Mouse (Mus musculus) hindbrain, postnatal 0 days (tissue): ENCODE data around the gene Lrtm1. TPM values are rescaled to one million over a fixed set of nuclear protein-coding genes. Genes with fewer than 3 reads are reported as not detected.

Experiments used
- ATAC-seq: fragments of 200-750 bp; cut with Nextera tagmentation; 2 replicates; pipeline ENCODE4 v1.8.0; 2017; ENCODE audit warnings: mild to moderate bottlenecking, moderate TSS enrichment, moderate library complexity
- DNase-seq: peaks from one replicate; pipeline ENCODE4 v3.0.0-alpha.2; 2015; ENCODE audit warnings: low spot score
- H3K27ac ChIP-seq: fragments of 300-500 bp; sonication (generic); 2 replicates; pipeline ENCODE4 v1.5.1; 2014; ENCODE audit warnings: mild to moderate bottlenecking
- H3K27me3 ChIP-seq: fragments of 300-500 bp; sonication (generic); 2 replicates; pipeline ENCODE4 v1.6.1; 2014; ENCODE audit warnings: low read length, mixed read lengths; ENCODE audit not compliant: insufficient read depth
- H3K36me3 ChIP-seq: fragments of 300-500 bp; sonication (generic); 2 replicates; pipeline ENCODE4 v1.6.1; 2014; ENCODE audit warnings: low read length, mixed read lengths; ENCODE audit not compliant: insufficient read depth
- H3K4me1 ChIP-seq: fragments of 300-500 bp; sonication (generic); 2 replicates; pipeline ENCODE4 v1.6.1; 2014; ENCODE audit warnings: antibody characterized with exemption, low read length, mixed read lengths; ENCODE audit not compliant: insufficient read depth
- H3K4me2 ChIP-seq: fragments of 300-500 bp; sonication (generic); 2 replicates; pipeline ENCODE4 v1.6.1; 2014; ENCODE audit warnings: low read depth, mild to moderate bottlenecking, low read length, moderate library complexity, mixed read lengths
- H3K4me3 ChIP-seq: fragments of 300-500 bp; sonication (generic); 2 replicates; pipeline ENCODE4 v1.5.1; 2014; ENCODE audit warnings: low read length
- H3K9ac ChIP-seq: fragments of 300-500 bp; sonication (generic); replicated peaks from 2 replicates; pipeline ENCODE4 v1.6.1; 2014; ENCODE audit warnings: mild to moderate bottlenecking, low read length, moderate library complexity, mixed read lengths
- H3K9me3 ChIP-seq: fragments of 300-500 bp; sonication (generic); 2 replicates; pipeline ENCODE4 v1.6.1; 2016; ENCODE audit warnings: low read length, mixed read lengths
- CTCF ChIP-seq: IDR thresholded peaks from 2 replicates; pipeline ENCODE4 v1.5.1; 2016; ENCODE audit warnings: antibody characterized with exemption, control low read depth, low read depth
- WGBS: fragments of 180-500 bp; shearing (Covaris S2); extraction: QIAGEN DNeasy Blood & Tissue Kit; methylation state at CpG from one replicate; pipeline ENCODE4 v1.1.7; 2014; 5-methylcytosine and 5-hydroxymethylcytosine counted together
- polyA plus RNA-seq: library from polyadenylated mRNA; unstranded; fragments of >200 nt; fragmentation: Nextera tagmentation; extraction: Ambion mirVana; gene quantifications from 2 replicates; pipeline ENCODE4 v1.2.1, GENCODE M21; 2015
- total RNA-seq: library from RNA; depleted of rRNA; stranded (reverse); fragments of >200 nt; gene quantifications from 2 replicates; pipeline ENCODE4 v1.2.3, GENCODE M21; 2014

Gene Lrtm1
- total and polyA plus RNA-seq, 2 experiments from 2014 or later = 0.11 to 0.31 TPM

DNA sequence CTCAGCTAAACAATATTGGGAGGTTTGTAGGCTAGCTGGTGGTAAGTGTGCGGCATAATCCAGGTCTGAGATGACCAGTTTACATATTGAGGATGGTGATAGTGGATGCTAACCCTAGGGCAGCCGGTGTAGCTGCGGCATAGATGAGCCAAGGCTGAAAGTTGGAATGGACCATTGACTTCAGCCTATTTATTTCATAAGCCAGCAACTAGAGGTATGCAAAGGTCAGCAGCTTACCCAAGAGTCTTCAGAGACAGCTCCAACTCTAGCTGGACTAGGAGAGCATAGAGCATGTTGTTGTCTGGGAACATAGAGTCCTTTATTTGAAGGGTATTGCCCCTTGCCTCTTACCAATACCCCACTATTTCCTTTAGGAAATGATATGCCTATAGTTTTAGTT, 21.4 kb upstream of the Lrtm1 start:
- H3K27ac ChIP-seq = no peak overlapping the region
- H3K4me1 ChIP-seq = no peaks in the 10 kb centered on the region
- no peaks in the 10 kb centered on the region for H3K36me3 ChIP-seq
- H3K4me3 ChIP-seq = no peak overlapping the region
- ATAC-seq = no peak
- no peak overlapping the region for H3K9ac ChIP-seq
- 95% methylated on average over 3 of the region's 3 CpGs for WGBS
- H3K9me3 ChIP-seq = no peaks in the 10 kb centered on the region
- H3K27me3 ChIP-seq = no peaks in the 10 kb centered on the region
- TF ChIP-seq CTCF = no peak
- H3K4me2 ChIP-seq = no peak overlapping the region
- DNase-seq = no peak

DNA sequence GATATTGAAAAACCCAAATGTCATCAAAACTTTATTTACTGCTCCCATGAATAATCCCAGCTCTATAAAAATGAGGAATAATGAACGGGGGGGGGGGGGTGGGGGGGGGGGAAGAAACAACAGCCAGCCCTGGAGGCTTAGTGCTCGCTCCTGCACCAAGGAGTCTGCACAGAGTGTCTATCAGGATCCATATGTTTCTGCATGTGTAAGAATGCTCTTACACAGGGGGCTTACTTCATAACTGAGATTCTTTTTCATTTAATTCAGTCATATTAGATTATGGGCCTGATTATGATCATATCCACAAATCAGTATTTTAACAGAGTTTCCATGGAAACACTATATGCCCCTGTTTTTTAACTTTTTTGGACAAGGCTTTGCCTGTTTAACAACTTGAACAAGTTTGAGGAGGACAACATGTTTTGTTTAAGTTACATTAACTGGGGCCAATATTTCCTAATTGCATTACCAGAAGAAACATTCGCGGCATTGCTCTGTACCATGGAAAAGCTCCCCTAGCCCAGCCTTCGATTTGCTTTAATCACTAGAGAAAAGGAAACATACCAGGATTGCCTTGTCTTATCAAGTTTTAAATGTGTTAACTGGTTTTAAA, 12.7 kb upstream of the Lrtm1 start:
- DNase-seq = no peak
- no peaks in the 10 kb centered on the region for H3K27me3 ChIP-seq
- 89% methylated on average over 4 of the region's 5 CpGs for WGBS

DNA sequence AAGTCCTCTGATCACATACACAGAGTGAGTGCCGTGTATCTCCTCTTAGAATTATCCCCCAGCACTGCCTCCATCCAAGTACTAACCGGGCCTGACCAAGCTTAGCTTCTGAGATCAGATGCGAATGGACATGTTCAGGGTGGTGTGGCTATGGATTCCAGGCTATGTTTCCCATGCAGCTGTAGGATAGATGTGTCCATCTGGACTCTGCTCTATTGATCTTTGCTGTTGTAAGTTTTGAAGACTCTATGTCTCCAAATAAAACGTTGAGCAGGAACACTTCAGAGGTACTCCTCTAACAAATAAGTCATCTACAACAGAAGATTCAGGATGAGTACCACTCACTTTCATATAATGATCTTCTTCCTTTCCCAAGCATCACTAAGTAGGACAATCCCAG, 8.4 kb upstream of the Lrtm1 start:
- Histone ChIP-seq H3K4me1 (no peaks in the 10 kb centered on the region), H3K36me3 (no peaks in the 10 kb centered on the region), H3K4me3 (no peak overlapping the region), H3K4me2 (no peak overlapping the region), H3K27me3 (no peaks in the 10 kb centered on the region), H3K27ac (no peak overlapping the region), H3K9ac (no peak overlapping the region), H3K9me3 (no peaks in the 10 kb centered on the region)
- WGBS = 91% methylated on average over 4 of the region's 4 CpGs
- DNase-seq = no peak
- TF ChIP-seq CTCF = no peak
- ATAC-seq = no peak

More for the DNA sequence above, 12.7 kb upstream of the Lrtm1 start:
- Histone ChIP-seq H3K36me3 (no peaks in the 10 kb centered on the region), H3K27ac (no peak overlapping the region), H3K9me3 (no peaks in the 10 kb centered on the region), H3K9ac (no peak overlapping the region), H3K4me2 (no peak overlapping the region), H3K4me3 (no peak overlapping the region), H3K4me1 (no peaks in the 10 kb centered on the region)
- TF ChIP-seq CTCF = no peak
- no peak for ATAC-seq

DNA sequence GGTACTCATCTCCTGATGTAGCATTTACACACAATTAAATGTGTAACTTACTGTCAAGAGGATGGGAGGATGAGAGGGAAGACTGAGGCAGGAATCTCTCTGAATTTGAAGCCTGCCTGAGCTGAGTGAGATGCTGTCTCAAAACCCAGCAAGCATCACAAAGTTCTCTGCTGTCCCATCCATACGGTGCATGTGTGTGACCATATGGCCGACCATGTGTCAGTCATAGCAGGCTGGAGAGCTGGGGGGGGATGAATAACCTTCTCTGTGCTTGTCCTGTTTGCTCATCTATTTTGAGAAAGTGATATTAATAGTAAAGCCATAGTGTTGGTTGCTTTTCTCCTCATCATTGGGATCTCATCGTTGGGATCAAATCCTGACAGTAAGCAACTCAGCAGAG, 4.8 kb upstream of the Lrtm1 start:
- no peak for ATAC-seq
- TF ChIP-seq CTCF = no peak
- Histone ChIP-seq H3K36me3 (no peaks in the 10 kb centered on the region), H3K4me2 (no peak overlapping the region), H3K4me3 (no peak overlapping the region), H3K27ac (no peak overlapping the region), H3K4me1 (no peaks in the 10 kb centered on the region), H3K9me3 (no peaks in the 10 kb centered on the region), H3K27me3 (no peaks in the 10 kb centered on the region), H3K9ac (no peak overlapping the region)
- no peak for DNase-seq
- WGBS = 54% methylated on average over 3 of the region's 3 CpGs

DNA sequence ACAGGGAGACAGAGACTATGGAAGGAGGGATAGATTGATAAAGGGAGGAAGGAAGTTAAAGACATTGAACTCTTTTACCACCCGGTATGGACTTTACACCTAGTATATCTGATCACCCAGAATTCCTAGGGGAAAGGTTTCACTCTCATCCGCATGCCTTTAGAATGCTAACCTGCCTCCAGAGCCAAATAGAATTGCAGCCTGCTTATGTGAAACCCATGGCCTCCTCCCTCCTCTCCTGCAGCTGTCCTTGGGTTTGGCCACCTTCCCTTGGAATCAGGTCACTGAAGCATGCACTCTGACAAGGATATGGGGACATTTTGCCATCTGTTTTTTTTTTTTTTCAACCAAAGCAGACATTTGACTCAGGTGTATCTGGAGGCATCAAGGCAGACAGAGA, 3.3 kb upstream of the Lrtm1 start:
- TF ChIP-seq CTCF = no peak
- no peak overlapping the region for H3K4me3 ChIP-seq
- H3K4me1 ChIP-seq = no peaks in the 10 kb centered on the region
- peak; percentile 40 for DNase-seq
- H3K27ac ChIP-seq = no peak overlapping the region
- H3K27me3 ChIP-seq = no peaks in the 10 kb centered on the region
- no peak overlapping the region for H3K9ac ChIP-seq
- H3K9me3 ChIP-seq = no peaks in the 10 kb centered on the region
- no peak for ATAC-seq
- no peak overlapping the region for H3K4me2 ChIP-seq
- WGBS = 69% methylated on average over 2 of the region's 2 CpGs
- H3K36me3 ChIP-seq = no peaks in the 10 kb centered on the region

DNA sequence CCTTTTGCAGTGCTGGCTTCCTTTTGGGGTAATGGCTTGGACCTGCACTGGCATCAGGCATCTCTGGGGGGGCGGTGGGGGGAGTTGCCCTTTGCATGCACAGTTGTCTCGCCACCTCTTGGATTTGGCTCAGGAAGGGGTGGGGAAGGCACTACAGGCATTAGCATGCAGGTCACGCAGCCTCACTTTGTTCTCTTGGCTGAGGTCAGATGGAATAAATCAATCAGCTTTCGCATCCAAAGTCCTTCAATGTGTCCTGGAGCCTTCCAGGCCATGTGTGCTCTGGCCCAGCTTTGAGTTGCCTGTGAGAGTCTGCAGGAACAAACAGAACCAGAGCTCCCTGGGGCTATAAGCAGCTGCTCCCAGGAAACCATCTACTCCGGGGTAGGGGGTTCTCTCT, 2.1 kb upstream of the Lrtm1 start:
- no peaks in the 10 kb centered on the region for H3K27me3 ChIP-seq
- no peaks in the 10 kb centered on the region for H3K36me3 ChIP-seq
- DNase-seq (peak; percentile 81), ATAC-seq (peak; percentile 83)
- WGBS = 20% methylated on average over 5 of the region's 5 CpGs
- TF ChIP-seq CTCF = no peak
- peak overlapping the region; percentile 45; the same call in 1 of the 2 replicates for H3K27ac ChIP-seq
- no peak overlapping the region for H3K4me3 ChIP-seq
- H3K9me3 ChIP-seq = no peaks in the 10 kb centered on the region
- no peaks in the 10 kb centered on the region for H3K4me1 ChIP-seq
- no peak overlapping the region for H3K9ac ChIP-seq
- no peak overlapping the region for H3K4me2 ChIP-seq

DNA sequence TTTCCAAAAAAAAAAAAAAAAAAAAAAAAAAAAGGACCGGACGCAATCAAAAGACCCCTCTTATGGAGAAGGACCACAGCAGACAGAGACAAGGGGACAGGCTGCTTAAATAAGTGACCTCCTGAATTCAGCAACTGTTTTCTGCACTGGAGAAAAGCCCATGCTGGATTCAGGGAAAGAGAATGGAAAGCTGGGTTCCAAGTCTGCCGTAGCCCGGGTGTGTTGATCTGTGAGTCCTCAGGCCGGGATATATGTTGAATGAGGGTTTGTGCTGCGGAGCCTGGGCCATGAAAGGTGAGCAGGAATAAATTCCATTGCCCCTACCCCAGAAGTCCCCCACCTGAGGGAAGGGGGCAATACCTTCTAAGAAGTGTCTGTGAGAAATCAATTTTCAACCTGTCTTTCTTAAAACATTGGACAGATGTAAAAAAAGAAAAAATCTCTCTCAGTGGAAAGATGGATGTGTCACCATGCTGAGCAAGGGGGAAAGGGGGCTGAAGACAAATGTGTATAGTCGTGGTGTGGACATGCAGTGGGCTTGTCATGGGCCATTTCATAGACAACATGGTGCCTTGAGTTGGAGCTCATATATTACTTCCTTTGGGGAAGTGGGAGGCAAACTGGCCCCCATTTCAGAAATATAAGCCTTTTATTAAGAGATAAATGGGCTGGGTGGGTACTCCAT, 450 bp downstream of the Lrtm1 start:
- H3K27me3 ChIP-seq = no peaks in the 10 kb centered on the region
- no peak for TF ChIP-seq CTCF
- H3K4me2 ChIP-seq = no peak overlapping the region
- H3K27ac ChIP-seq = no peak overlapping the region
- H3K9me3 ChIP-seq = no peaks in the 10 kb centered on the region
- ATAC-seq (no peak), DNase-seq (no peak)
- WGBS = 30% methylated on average over 7 of the region's 7 CpGs
- H3K36me3 ChIP-seq = no peaks in the 10 kb centered on the region
- H3K4me3 ChIP-seq = no peak overlapping the region
- no peaks in the 10 kb centered on the region for H3K4me1 ChIP-seq
- no peak overlapping the region for H3K9ac ChIP-seq
